Mouse (Mus musculus) hindbrain, embryonic 13.5 days (tissue): ENCODE measurements around the gene Clec3a. TPM values are rescaled to one million over a fixed set of nuclear protein-coding genes. Genes with fewer than 3 reads are reported as not detected.

Experiments
- ATAC-seq: fragments of 200-750 bp; cut with Nextera tagmentation; 2 replicates; pipeline ENCODE4 v1.8.0; 2017; ENCODE audit warnings: moderate TSS enrichment; ENCODE audit not compliant: low FRiP score
- H3K27ac ChIP-seq: fragments of 300-500 bp; sonication (generic); 2 replicates; pipeline ENCODE4 v1.5.1; 2015; ENCODE audit warnings: inconsistent platforms, mild to moderate bottlenecking, moderate library complexity
- H3K27me3 ChIP-seq: fragments of 300-500 bp; sonication (generic); 2 replicates; pipeline ENCODE4 v1.6.1; 2015; ENCODE audit warnings: mild to moderate bottlenecking, inconsistent platforms
- H3K36me3 ChIP-seq: fragments of 300-500 bp; sonication (generic); 2 replicates; pipeline ENCODE4 v1.6.1; 2015; ENCODE audit warnings: mild to moderate bottlenecking, inconsistent platforms
- H3K4me1 ChIP-seq: fragments of 300-500 bp; sonication (generic); replicated peaks from 2 replicates; pipeline ENCODE4 v1.6.1; 2015; ENCODE audit warnings: inconsistent platforms
- H3K4me2 ChIP-seq: fragments of 300-500 bp; sonication (generic); 2 replicates; pipeline ENCODE4 v1.6.1; 2015; ENCODE audit warnings: inconsistent platforms, mild to moderate bottlenecking, moderate library complexity
- H3K4me3 ChIP-seq: fragments of 300-500 bp; sonication (generic); 2 replicates; pipeline ENCODE4 v1.5.1; 2015; ENCODE audit warnings: mild to moderate bottlenecking, inconsistent platforms
- H3K9ac ChIP-seq: fragments of 300-500 bp; sonication (generic); 2 replicates; pipeline ENCODE4 v1.6.1; 2015; ENCODE audit warnings: mild to moderate bottlenecking, inconsistent platforms
- H3K9me3 ChIP-seq: fragments of 300-500 bp; sonication (generic); 2 replicates; pipeline ENCODE4 v1.6.1; 2016; ENCODE audit warnings: inconsistent platforms
- WGBS: fragments of 180-500 bp; shearing (Covaris S2); methylation state at CpG from one replicate; pipeline ENCODE4 v1.1.7; 2015; 5-methylcytosine and 5-hydroxymethylcytosine counted together
- polyA plus RNA-seq: library from polyadenylated mRNA; unstranded; fragments of >200 nt; fragmentation: Nextera tagmentation; extraction: Ambion mirVana; gene quantifications from 2 replicates; pipeline ENCODE4 v1.2.1, GENCODE M21; 2015

Clec3a gene
- polyA plus RNA-seq, 1 experiment from 2014 or later, result not detected

DNA sequence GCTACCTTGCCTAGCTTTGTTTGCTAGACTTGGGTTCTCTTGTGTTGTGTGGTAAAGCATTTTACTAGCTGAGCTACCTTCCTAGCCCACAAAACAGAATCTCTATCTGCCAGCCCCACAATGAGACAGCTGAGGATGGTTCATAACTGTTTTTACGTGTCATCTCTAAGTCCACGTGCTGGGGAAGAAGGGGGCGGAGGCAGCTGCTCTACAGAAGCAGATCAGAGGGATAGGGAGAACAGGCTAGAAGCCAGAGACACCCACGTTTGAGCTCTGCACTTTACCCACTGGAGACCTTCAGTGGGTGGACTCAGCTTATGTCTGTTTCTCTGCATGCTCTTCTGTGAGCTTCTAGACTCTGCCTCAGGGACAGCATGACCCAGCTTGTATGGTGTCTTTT lies 3.7 kb downstream of the Clec3a start:
- 84% methylated on average over 4 of the region's 4 CpGs for WGBS
- no peak for ATAC-seq
- H3K4me3 ChIP-seq, result no peak overlapping the region
- H3K4me1 ChIP-seq, result no peaks in the 10 kb centered on the region
- no peak overlapping the region for H3K27ac ChIP-seq
- no peak overlapping the region for H3K4me2 ChIP-seq
- H3K27me3 ChIP-seq, result no peaks in the 10 kb centered on the region
- H3K36me3 ChIP-seq, result no peaks in the 10 kb centered on the region
- no peak overlapping the region for H3K9ac ChIP-seq
- no peaks in the 10 kb centered on the region for H3K9me3 ChIP-seq

GRCm38 (mm10) chr8:114438236-114438635 lies 20.4 kb downstream of the Clec3a start:
- Histone ChIP-seq H3K4me3 (no peak overlapping the region), H3K9me3 (no peaks in the 10 kb centered on the region), H3K4me2 (no peak overlapping the region), H3K27me3 (no peaks in the 10 kb centered on the region), H3K27ac (no peak overlapping the region), H3K9ac (no peak overlapping the region), H3K4me1 (peaks cover 8% of the 10 kb centered on the region), H3K36me3 (no peaks in the 10 kb centered on the region)
- WGBS, result 12% methylated on average over 6 of the region's 6 CpGs
- ATAC-seq, result no peak

DNA sequence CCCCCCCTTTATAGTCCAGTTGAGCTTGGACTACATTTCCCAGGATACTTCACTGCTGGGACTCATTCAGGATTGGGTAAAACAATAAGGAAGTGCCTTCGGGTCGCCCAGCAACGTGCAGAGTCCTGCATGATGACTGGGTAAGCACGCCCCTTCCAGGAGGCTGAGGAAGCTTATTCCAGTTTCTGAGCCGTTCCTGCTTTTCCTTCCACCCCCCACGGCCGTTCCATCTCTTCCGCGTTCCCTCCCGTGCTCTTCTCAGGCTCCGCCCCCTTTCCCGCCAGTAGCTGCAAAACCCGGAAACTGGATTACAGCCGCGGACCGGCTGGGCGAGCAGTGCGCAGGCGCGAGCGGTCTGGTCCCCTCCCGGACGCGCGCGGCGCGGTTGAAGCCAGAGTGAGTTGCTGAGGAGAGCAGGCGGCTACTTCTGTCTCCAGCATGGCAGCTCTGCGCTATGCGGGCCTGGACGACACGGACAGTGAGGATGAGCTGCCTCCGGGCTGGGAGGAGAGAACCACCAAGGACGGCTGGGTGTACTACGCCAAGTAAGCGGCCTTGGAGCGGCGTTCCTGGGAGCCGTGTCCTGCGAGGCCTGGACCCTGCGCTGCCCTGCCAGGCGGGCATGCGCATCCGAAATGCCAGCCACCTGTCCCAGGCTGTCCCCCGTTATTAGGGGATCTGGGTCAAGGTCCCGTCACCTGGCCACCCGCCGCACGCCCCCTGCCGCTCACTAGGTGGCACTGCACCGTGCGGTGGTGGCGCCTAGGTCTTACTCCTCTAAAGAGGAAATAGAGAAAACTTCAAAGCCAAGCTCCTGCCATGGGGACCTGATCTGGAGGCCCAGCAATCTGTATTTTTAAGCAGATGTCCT lies 21.7 kb downstream of the Clec3a start, which contains the start of gene Wwox:
TSS of gene Wwox (plus strand) at position 322 of the 871 bp plus-strand sequence.
- H3K4me2 ChIP-seq, result peak within 1 kb of the TSS; percentile 85
- H3K9ac ChIP-seq, result peak within 1 kb of the TSS; percentile 79
- H3K4me3 ChIP-seq, result peak within 1 kb of the TSS; percentile 65
- peak within 1 kb of the TSS; percentile 85 for H3K27ac ChIP-seq
- no peaks in the 10 kb centered on the region for H3K27me3 ChIP-seq
- WGBS, result under 1% methylated on average over 53 of the region's 54 CpGs
- H3K36me3 ChIP-seq, result no peaks in the 10 kb centered on the region
- ATAC-seq, result peak; percentile 99
- H3K4me1 ChIP-seq, result peaks cover 8% of the 10 kb centered on the region
- H3K9me3 ChIP-seq, result no peaks in the 10 kb centered on the region

- peak overlapping the region; percentile 79 for H3K9ac ChIP-seq
- H3K4me1 ChIP-seq, result peaks cover 8% of the 10 kb centered on the region
- no peaks in the 10 kb centered on the region for H3K9me3 ChIP-seq
- peak overlapping the region; percentile 85; the same call in 1 of the 2 replicates for H3K27ac ChIP-seq
- H3K4me3 ChIP-seq, result peak overlapping the region; percentile 65
- no peak; the same call in 1 of the 2 replicates for ATAC-seq
- H3K36me3 ChIP-seq, result no peaks in the 10 kb centered on the region
- peak overlapping the region; percentile 85 for H3K4me2 ChIP-seq
- no peaks in the 10 kb centered on the region for H3K27me3 ChIP-seq
- 22% methylated on average over 5 of the region's 5 CpGs for WGBS
Observed at GRCm38 (mm10) chr8:114440205-114440589, 22.3 kb downstream of the Clec3a start.

- 86% methylated on average over 4 of the region's 4 CpGs for WGBS
- H3K27me3 ChIP-seq, result no peaks in the 10 kb centered on the region
- no peaks in the 10 kb centered on the region for H3K9me3 ChIP-seq
- no peak overlapping the region for H3K4me3 ChIP-seq
- H3K27ac ChIP-seq, result no peak overlapping the region
- no peaks in the 10 kb centered on the region for H3K36me3 ChIP-seq
- no peak overlapping the region for H3K4me2 ChIP-seq
- H3K4me1 ChIP-seq, result peaks cover 8% of the 10 kb centered on the region
- no peak overlapping the region for H3K9ac ChIP-seq
- ATAC-seq, result no peak
Observed at GRCm38 (mm10) chr8:114441616-114442015, 23.7 kb downstream of the Clec3a start.

DNA sequence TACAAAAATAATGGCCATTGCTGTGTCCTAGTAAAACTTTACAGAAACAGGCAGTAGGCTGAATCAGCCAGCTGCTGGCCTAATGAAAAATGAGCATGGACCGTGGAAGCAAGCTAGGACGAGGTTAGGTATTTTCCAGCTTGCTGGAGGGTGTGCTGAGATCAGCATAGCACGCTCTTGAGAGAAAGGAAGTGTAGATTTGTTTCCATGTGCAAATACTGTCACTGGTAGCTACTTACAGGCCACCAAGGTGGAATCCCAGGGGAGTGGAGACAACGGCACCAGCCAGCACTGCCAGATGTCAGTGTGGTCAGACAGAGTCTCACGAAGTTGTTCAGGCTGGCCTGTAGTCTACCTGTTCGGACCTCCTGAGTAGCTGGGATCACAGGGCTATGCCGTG lies 29.0 kb downstream of the Clec3a start:
- Histone ChIP-seq H3K36me3 (no peaks in the 10 kb centered on the region), H3K4me2 (no peak overlapping the region), H3K4me1 (0 out of 2 replicates have a peak, but pooled peaks cover 5% of the 10 kb centered on the region), H3K9ac (no peak overlapping the region), H3K4me3 (no peak overlapping the region), H3K27me3 (no peaks in the 10 kb centered on the region), H3K27ac (no peak overlapping the region), H3K9me3 (no peaks in the 10 kb centered on the region)
- no peak for ATAC-seq
- 90% methylated on average over 7 of the region's 7 CpGs for WGBS

DNA sequence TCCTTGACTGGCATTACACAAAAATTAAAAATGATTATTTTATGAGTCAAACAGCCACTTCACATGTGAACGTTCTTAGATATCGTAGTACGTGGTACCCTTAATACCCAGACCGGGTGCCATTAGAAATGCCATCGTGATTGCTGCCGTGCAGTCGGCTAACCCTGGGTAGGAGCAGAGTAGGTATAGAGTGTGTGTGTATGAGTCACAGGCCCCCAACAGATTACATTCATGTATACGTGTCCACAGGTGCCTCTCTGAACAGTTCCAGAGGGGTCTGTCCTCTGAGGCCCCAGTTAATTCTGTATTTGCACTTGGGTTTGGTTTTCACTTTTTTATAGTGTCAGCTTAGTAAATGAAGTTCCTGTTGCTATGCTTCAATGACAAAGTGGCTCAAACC lies 34.4 kb downstream of the Clec3a start:
- ATAC-seq, result no peak
- 91% methylated on average over 8 of the region's 8 CpGs for WGBS

GRCm38 (mm10) chr8:114452781-114453221 lies 34.9 kb downstream of the Clec3a start:
- ATAC-seq, result peak; percentile 65
- Histone ChIP-seq H3K27ac (peak overlapping the region; percentile 52; the same call in 1 of the 2 replicates), H3K4me1 (peaks cover 27% of the 10 kb centered on the region), H3K4me3 (no peak overlapping the region), H3K9me3 (no peaks in the 10 kb centered on the region), H3K9ac (0 out of 2 replicates have a peak overlapping the region, but pooled peaks have one; percentile 49), H3K36me3 (no peaks in the 10 kb centered on the region), H3K27me3 (0 out of 2 replicates have a peak, but pooled peaks cover 4% of the 10 kb centered on the region), H3K4me2 (peak overlapping the region; percentile 20; the same call in 1 of the 2 replicates)
- 5% methylated on average over 9 of the region's 9 CpGs for WGBS

More for the DNA sequence above, 34.4 kb downstream of the Clec3a start:
- Histone ChIP-seq H3K27ac (no peak overlapping the region), H3K36me3 (no peaks in the 10 kb centered on the region), H3K4me1 (peaks cover 27% of the 10 kb centered on the region), H3K9me3 (no peaks in the 10 kb centered on the region), H3K4me2 (no peak overlapping the region), H3K27me3 (0 out of 2 replicates have a peak, but pooled peaks cover 4% of the 10 kb centered on the region), H3K9ac (no peak overlapping the region), H3K4me3 (no peak overlapping the region)

- Histone ChIP-seq H3K9me3 (no peaks in the 10 kb centered on the region), H3K4me1 (peaks cover 27% of the 10 kb centered on the region), H3K36me3 (no peaks in the 10 kb centered on the region), H3K9ac (no peak overlapping the region), H3K4me2 (no peak overlapping the region), H3K4me3 (no peak overlapping the region), H3K27ac (no peak overlapping the region), H3K27me3 (0 out of 2 replicates have a peak, but pooled peaks cover 4% of the 10 kb centered on the region)
- ATAC-seq, result no peak
- WGBS, result 81% methylated on average over 8 of the region's 8 CpGs
Observed at GRCm38 (mm10) chr8:114455302-114455701, 37.4 kb downstream of the Clec3a start.

GRCm38 (mm10) chr8:114455953-114456352 lies 38.1 kb downstream of the Clec3a start:
- Histone ChIP-seq H3K36me3 (no peaks in the 10 kb centered on the region), H3K4me1 (peaks cover 27% of the 10 kb centered on the region), H3K9ac (no peak overlapping the region), H3K27ac (no peak overlapping the region), H3K27me3 (0 out of 2 replicates have a peak, but pooled peaks cover 4% of the 10 kb centered on the region), H3K4me3 (no peak overlapping the region), H3K4me2 (no peak overlapping the region), H3K9me3 (no peaks in the 10 kb centered on the region)
- ATAC-seq, result no peak
- WGBS, result 72% methylated on average over 15 of the region's 15 CpGs

- Histone ChIP-seq H3K4me1 (peaks cover 27% of the 10 kb centered on the region), H3K4me2 (no peak overlapping the region), H3K9me3 (no peaks in the 10 kb centered on the region), H3K36me3 (no peaks in the 10 kb centered on the region), H3K4me3 (no peak overlapping the region), H3K27me3 (0 out of 2 replicates have a peak, but pooled peaks cover 4% of the 10 kb centered on the region), H3K27ac (no peak overlapping the region), H3K9ac (no peak overlapping the region)
- 73% methylated on average over 25 of the region's 25 CpGs for WGBS
- no peak for ATAC-seq
Observed at GRCm38 (mm10) chr8:114458113-114458784, 40.4 kb downstream of the Clec3a start.

- Histone ChIP-seq H3K4me3 (no peak overlapping the region), H3K4me1 (peaks cover 20% of the 10 kb centered on the region), H3K4me2 (no peak overlapping the region), H3K27ac (no peak overlapping the region), H3K9me3 (no peaks in the 10 kb centered on the region), H3K36me3 (no peaks in the 10 kb centered on the region), H3K9ac (no peak overlapping the region), H3K27me3 (no peaks in the 10 kb centered on the region)
- ATAC-seq, result no peak
- WGBS, result 59% methylated on average over 5 of the region's 5 CpGs
Observed at GRCm38 (mm10) chr8:114460600-114460999, 42.7 kb downstream of the Clec3a start.
